Mouse (Mus musculus) left cerebral cortex, adult 11 months (tissue): ENCODE results near the gene Slc43a3.
"Not testable (repeated sequence)": the region's sequence is repeated elsewhere in the genome, so short reads cannot be mapped to it uniquely, and the experiment has no call there.

ENCODE experiments used
- DNase-seq: peaks from one replicate; pipeline ENCODE4 v3.0.0; 2022; ENCODE audit warnings: low spot score

Slc43a3 gene

DNA sequence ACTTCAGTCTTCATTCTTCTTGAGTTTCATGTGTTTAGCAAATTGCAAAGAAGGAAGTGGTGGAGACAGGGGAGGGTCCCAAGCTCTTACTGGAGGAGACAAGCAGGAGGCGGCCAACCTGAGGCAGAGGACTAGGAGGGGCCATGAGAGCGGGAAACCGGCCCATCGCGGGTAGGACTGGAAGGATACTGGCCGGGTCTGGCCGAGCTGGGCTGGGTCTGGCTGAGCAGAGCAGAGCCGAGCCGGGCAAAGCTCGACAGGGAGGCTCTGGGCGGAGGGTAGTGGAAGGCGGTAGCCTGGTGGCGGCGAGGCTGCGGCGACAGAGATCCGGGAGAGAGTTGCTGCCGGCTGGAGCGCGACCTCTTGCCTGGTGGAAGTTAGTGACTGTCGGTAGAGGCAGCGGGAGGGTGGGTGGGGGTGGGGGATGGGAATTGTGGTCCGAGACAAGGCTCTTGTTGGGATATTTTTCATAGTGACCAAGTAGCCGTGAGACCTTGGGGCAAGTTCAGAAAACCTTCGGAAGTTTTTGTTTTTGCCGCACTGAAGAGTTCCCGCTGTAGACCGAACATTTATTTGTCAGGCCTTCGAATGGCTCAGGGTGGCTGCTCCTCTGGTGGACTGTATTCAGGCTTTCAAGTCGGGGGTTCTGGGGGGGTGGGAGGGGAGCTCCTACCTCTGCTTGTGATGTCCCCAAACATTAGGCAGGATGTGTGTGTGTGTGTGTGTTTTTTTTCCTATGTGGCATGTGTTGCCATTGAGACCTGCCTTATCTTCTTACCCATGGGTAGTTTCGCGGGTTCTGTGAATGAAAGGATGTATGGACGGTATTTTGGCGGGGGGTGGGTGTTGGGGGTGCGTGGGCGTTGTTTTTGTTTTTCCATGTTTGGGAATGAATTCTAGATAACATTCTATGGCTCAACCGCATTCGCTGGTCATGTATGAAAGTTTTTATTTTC lies at the start of gene Slc43a3:
Gene Slc43a3 (plus strand): TSS at position 106 of the 956 bp plus-strand sequence.
- no peak for DNase-seq

GRCm38 (mm10) chr2:84886821-84887281 lies 49.5 kb upstream of the Slc43a3 start:
- DNase-seq: no peak

GRCm38 (mm10) chr2:84887411-84888271 lies 48.7 kb upstream of the Slc43a3 start:
- no peak for DNase-seq

DNA sequence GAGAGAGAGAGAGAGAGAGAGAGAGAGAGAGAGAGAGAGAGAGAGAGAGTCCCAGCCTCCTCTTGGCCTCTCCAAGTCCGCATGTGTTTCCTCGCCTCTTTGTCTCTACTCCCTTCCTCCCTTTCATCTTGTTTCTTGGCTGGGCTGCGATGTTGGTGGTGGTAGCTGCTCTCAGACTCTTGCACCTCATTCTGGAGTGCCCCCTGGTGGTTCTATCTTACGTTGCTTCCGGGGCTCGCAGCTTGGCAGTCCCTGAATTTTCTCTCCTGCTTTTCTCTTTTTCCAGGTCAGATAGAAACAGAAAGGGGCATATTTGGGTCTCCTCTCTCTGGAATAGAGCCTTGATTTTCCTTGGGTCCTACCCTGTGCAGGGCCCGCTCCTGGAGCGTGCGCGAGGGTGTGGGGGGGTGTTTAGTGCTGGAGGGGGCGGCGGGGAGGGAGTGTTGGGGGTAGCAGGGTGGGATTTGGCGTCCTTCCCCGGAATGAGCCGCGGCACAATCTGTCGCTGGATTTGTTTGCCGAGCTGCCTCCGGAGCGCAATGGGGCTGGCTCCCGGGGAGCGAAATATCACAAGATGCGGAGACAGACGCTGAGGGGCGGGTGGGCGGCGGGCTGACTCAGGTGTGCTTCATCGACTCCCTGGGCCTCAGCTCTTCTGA lies 47.6 kb upstream of the Slc43a3 start:
- no peak for DNase-seq

DNA sequence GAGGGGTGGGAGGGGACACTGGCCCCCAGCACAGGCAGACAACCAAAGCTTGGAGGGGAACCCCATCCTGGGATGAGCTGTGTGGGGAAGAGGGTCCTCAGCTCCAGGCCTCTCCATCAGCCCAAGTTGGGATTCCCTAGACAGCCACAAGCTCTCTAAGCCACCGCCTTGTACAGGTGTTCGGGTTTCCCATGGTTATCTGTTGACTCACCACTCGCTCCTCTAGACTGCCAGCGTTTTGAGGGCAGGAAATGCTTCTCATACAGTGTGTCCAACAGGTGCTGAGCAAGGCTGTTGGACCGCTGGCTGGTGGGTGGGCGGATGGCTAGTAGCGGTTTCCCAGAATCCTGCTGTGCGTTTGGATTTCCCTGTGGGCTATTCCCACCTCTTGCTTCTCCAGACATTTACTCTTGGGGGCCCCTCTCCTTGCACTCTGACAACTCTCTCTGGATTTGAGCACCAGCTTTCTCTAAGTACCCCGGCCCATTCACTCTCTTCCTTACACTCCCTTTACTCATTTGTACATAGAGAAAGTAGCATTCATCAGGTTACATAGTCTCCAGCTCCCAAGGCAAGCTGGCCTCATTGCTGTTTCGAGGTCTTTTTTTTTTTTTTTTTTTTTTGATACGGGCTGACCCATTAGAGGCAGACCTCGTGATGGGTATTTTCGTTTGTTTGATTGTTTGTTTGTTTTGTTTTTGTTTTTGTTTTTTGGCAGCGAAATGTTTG lies 46.9 kb upstream of the Slc43a3 start:
- no peak for DNase-seq

DNA sequence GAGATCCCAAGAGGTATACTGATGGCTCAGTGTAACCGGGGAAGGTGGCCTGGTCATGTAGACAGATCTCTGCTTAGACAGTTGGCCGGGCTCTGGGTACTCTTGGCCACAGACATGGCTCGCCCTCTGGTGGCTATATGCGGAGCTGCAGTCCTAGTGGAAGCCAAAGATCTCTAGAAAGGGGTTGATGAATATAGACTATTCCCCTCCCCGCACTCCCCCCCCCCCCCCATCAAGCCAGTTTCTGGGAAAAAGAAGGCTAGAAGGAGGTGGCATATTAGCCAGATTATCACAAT lies 46.4 kb upstream of the Slc43a3 start:
- no peak for DNase-seq

DNA sequence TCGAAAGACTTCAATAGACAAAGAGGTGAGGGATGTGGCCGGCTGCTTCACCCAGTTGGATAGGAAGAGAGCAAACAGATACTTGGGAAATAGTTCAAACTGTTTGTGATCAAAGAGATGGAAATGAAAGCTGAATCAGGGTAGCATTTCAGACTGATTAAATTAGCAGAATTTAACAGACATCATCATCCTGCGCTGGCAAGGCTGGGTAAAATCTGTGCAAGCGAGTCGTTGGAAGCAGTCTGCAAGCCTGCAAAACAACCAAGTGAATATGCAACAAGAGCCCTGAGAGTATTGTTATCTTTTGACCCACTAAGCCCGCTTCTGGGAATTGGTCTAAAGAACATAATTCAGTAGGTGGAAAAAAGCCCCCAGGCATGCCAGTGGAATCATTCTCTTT lies 43.0 kb upstream of the Slc43a3 start:
- DNase-seq: no peak

GRCm38 (mm10) chr2:84895495-84896198 lies 40.7 kb upstream of the Slc43a3 start:
- DNase-seq: no peak

DNA sequence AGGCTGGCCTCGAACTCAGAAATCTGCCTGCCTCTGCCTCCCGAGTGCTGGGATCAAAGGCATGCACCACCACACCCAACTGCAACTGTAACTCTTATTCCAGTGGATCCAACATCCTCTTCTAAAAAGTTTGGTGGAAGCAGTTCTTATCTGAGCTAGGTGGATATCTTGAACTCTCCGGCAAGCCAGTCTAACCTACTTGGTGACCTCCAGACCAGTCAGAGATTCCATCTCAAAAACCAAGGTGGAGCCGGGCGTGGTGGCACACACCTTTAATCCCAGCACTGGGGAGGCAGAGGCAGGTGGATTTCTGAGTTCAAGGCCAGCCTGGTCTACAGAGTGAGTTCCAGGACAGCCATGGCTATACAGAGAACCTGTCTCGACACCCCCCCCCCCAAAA lies 39.7 kb upstream of the Slc43a3 start:
- DNase-seq: not testable (repeated sequence)

DNA sequence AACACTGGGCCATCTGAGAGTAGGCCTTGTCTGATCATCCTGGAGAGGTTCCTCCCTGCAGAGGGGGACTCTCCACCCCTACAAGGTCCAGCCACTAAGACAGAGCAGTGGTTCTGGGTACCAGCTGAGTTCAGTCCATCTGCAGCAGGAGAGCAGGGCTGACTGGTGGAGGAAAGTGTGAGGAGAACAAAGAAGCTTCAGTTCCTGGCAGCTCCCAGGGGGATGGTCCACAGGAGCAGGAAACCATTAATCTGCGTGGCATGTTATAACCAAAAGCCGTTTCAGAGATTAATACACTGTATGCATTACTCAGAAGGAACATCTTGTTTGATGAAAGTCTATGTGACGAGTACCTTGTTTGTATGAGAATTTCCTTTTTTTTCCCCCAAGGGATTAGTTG lies 23.7 kb upstream of the Slc43a3 start:
- DNase-seq: no peak

- DNase-seq: no peak
Measured at GRCm38 (mm10) chr2:84913881-84914280, 22.5 kb upstream of the Slc43a3 start.

- DNase-seq: no peak
Measured at GRCm38 (mm10) chr2:84915330-84915729, 21.0 kb upstream of the Slc43a3 start.

- no peak for DNase-seq
Measured at GRCm38 (mm10) chr2:84916548-84917320, 19.6 kb upstream of the Slc43a3 start.

- DNase-seq: no peak
Measured at GRCm38 (mm10) chr2:84918188-84918587, 18.2 kb upstream of the Slc43a3 start.

DNA sequence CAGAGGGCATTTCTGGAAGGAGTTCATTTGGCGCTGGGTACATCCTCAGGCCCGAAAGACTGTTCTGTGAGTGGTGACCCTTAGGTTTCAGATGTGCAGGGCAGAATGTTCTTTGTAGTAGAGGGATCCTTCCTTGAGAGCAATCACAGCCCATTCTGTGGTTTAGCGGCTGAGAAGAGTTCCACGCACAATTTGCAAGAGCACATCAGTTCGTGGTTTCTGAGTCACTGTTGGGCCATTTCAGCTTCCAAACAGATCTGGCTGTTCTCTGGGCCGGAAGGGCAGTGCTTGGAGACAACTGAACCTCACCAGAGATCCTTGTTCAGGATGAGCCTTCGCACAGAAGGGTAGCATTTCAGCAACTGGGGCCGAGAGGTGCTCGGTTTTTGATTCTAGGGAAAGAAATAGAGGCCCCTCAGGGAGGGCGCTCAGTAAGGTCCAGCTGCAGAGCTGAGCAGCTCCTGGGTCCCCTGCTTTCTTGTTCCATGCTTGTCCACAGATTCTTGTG lies 16.7 kb upstream of the Slc43a3 start:
- no peak for DNase-seq

DNA sequence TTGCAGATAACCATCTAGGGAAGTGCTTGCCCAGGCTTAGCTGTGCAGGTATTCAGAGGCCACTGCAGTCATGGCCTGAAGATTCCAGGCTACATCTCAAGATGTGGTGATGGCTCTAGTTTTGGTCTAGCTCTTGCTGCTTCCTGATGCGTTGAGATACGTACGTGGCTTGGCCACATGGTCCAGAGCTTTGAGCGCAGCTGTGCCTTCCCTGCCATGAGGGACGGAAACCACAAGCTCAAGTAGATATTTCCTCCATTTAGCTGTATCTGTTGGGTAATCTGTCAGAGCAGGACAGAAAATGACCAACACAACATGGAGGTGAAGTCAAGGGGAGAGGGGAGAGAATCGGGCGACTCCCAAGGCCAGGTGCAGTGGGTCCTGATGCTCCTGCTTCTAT lies 6.2 kb upstream of the Slc43a3 start:
- DNase-seq: no peak

GRCm38 (mm10) chr2:84933992-84934648 lies 2.3 kb upstream of the Slc43a3 start:
- no peak for DNase-seq

GRCm38 (mm10) chr2:84934649-84935007 lies 1.8 kb upstream of the Slc43a3 start:
- DNase-seq: no peak

- DNase-seq: no peak
Measured at GRCm38 (mm10) chr2:84935065-84935464, 1.3 kb upstream of the Slc43a3 start.
